Mouse (Mus musculus): Measurements from ENCODE around the gene Retreg3.
A peak's percentile ranks its signal among the peaks of the same experiment; 100 is the strongest.

The Retreg3 gene

GRCm38 (mm10) chr11:101115564-101115963 lies 4.1 kb downstream of the Retreg3 start:
- DNase-seq (ENCODE audit: low spot score) = no peak

- no peak for DNase-seq (ENCODE audit: low spot score)
Observed at GRCm38 (mm10) chr11:101112186-101112585, 7.5 kb downstream of the Retreg3 start.

GRCm38 (mm10) chr11:101111178-101111577 lies 8.5 kb downstream of the Retreg3 start:
- DNase-seq (ENCODE audit: low spot score) = no peak

- DNase-seq (ENCODE audit: low spot score) = no peak
Observed at GRCm38 (mm10) chr11:101110708-101111107, 9.0 kb downstream of the Retreg3 start.

GRCm38 (mm10) chr11:101109351-101109750 lies 10.3 kb downstream of the Retreg3 start:
- no peak for DNase-seq (ENCODE audit: low spot score)

- no peak for DNase-seq (ENCODE audit: low spot score)
Observed at GRCm38 (mm10) chr11:101103011-101103410, 16.7 kb downstream of the Retreg3 start.

GRCm38 (mm10) chr11:101098231-101098630 lies 21.5 kb downstream of the Retreg3 start:
- DNase-seq (ENCODE audit: low spot score) = no peak

GRCm38 (mm10) chr11:101095314-101096024 lies 24.2 kb downstream of the Retreg3 start, which contains the start of gene Psmc3ip:
TSS of gene Psmc3ip (minus strand) at chr11:101095436.
- DNase-seq (ENCODE audit: low spot score) = peak; percentile 98

GRCm38 (mm10) chr11:101094930-101095313 lies 24.8 kb downstream of the Retreg3 start:
- no peak for DNase-seq (ENCODE audit: low spot score)

- no peak for DNase-seq (ENCODE audit: low spot score)
Observed at GRCm38 (mm10) chr11:101089931-101090330, 29.8 kb downstream of the Retreg3 start.

GRCm38 (mm10) chr11:101087682-101088055 lies 32.0 kb downstream of the Retreg3 start:
- no peak for DNase-seq (ENCODE audit: low spot score)

- DNase-seq (ENCODE audit: low spot score) = peak; percentile 96
Observed at GRCm38 (mm10) chr11:101086756-101087681, 32.7 kb downstream of the Retreg3 start, which contains the start of gene Mlx. TSS of gene Mlx (plus strand) at chr11:101087277.

- no peak for DNase-seq (ENCODE audit: low spot score)
Observed at GRCm38 (mm10) chr11:101086323-101086674, 33.4 kb downstream of the Retreg3 start.

- DNase-seq (ENCODE audit: low spot score) = no peak
Observed at GRCm38 (mm10) chr11:101085617-101086322, 33.9 kb downstream of the Retreg3 start.

GRCm38 (mm10) chr11:101084811-101085210 lies 34.9 kb downstream of the Retreg3 start:
- no peak for DNase-seq (ENCODE audit: low spot score)

GRCm38 (mm10) chr11:101084246-101084645 lies 35.4 kb downstream of the Retreg3 start:
- no peak for DNase-seq (ENCODE audit: low spot score)

- DNase-seq (ENCODE audit: low spot score) = no peak
Observed at GRCm38 (mm10) chr11:101083083-101083697, 36.5 kb downstream of the Retreg3 start.

- peak; percentile 93 for DNase-seq (ENCODE audit: low spot score)
Observed at GRCm38 (mm10) chr11:101082208-101083082, 37.2 kb downstream of the Retreg3 start, which contains the start of gene Coasy. TSS of gene Coasy (plus strand) at chr11:101082565.

GRCm38 (mm10) chr11:101081659-101082058 lies 38.0 kb downstream of the Retreg3 start:
- DNase-seq (ENCODE audit: low spot score) = no peak

- no peak for DNase-seq (ENCODE audit: low spot score)
Observed at GRCm38 (mm10) chr11:101080421-101080820, 39.3 kb downstream of the Retreg3 start.

- peak; percentile 5 for DNase-seq (ENCODE audit: low spot score)
Observed at GRCm38 (mm10) chr11:101079746-101080145, 39.9 kb downstream of the Retreg3 start.
